ENCODE assay signal across 16 mouse cellular contexts in the genomic region with DNA sequence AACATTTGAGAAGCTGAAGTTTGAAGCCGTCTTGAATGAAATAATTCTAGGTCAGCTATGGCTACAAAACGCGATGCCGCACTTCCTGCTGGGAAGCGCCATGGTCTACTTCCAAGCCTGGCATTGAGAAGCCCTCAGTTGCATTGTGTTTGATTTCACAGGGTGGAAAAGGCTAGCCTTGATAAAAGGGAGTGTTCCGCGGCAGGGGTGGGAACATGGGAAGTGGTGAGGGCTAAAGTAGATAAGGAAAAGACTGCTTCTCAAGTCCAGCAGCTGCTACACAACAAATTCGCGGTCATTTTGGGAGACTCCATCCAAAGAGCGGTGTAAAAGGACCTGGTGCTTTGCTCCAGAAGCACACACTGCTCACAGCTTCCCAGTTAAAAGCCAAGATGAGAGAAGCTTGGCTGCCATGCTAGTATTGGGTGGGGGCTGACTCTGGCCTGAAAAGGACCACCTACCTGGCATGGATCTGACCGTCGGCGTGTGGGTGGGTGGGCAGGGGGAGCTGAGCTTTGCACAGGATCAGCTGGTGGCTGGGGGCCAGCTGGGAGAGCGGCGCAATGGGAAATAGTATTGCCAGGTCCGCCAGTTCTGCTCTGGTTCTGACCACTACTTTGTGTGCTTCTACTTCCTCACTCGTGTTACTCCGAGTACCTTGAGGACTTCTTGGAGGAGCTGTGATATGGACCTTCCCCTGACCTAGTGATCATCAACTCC. TPM values are rescaled to one million over a fixed set of nuclear protein-coding genes. Genes with fewer than 3 reads are reported as not detected.
DNase-seq lines count a peak whose midpoint lies in the region; ATAC-seq and TF ChIP-seq lines count a peak whose summit lies in the region.
"Had no signal": no experiment of that assay in that cellular context is flagged by ENCODE, and none has a peak within 500 bp of the region (broad histone marks: within the 10 kb centered on the region; RNA-seq: fewer than 3 reads in every experiment).

No protein-coding gene starts in this region.

- TF ChIP-seq CTCF in heart, adult 2 months (IDR thresholded peaks at IDR 0.05) = no peak
- no peak for TF ChIP-seq CTCF in stomach, postnatal 0 days (IDR thresholded peaks at IDR 0.05; ENCODE audit: low read depth)
- no peak for TF ChIP-seq CTCF in liver, embryonic 14.5 days (IDR thresholded peaks at IDR 0.05; ENCODE audit: low read depth)

- no peak for ATAC-seq in stomach, embryonic 15.5 days (ENCODE audit: insufficient read depth, low FRiP score, low read depth)
- no peak for ATAC-seq in stomach, postnatal 0 days (ENCODE audit: low FRiP score, low TSS enrichment)
- ATAC-seq in liver, embryonic 14.5 days (ENCODE audit: insufficient read depth) = no peak
- no peak for ATAC-seq in erythroblast, adult 5-6 weeks (replicated peaks; ENCODE audit: low FRiP score, poor library complexity, severe bottlenecking)
- ATAC-seq: midbrain, embryonic 16.5 days had no signal

- no peaks in the 10 kb centered on the region for H3K36me3 ChIP-seq in heart, adult 2 months (ENCODE audit: control insufficient read depth, insufficient read depth, low read length)
- no peaks in the 10 kb centered on the region for H3K36me3 ChIP-seq in stomach, embryonic 15.5 days
- H3K36me3 ChIP-seq in stomach, postnatal 0 days (ENCODE audit: control insufficient read depth, insufficient read depth, low read length) = no peaks in the 10 kb centered on the region
- H3K36me3 ChIP-seq in liver, embryonic 14.5 days (replicated peaks; ENCODE audit: control insufficient read depth, insufficient read depth, low read depth) = no peaks in the 10 kb centered on the region
- H3K36me3 ChIP-seq: embryonic facial prominence, embryonic 13.5 days; forebrain, embryonic 12.5 days; hindbrain, embryonic 10.5 days; limb, embryonic 15.5 days; neural tube, embryonic 12.5 days had no signal

- no peaks in the 10 kb centered on the region for H3K27me3 ChIP-seq in heart, adult 2 months (ENCODE audit: control insufficient read depth, insufficient read depth, low read length)
- no peaks in the 10 kb centered on the region for H3K27me3 ChIP-seq in stomach, embryonic 15.5 days (replicated peaks)
- H3K27me3 ChIP-seq in stomach, postnatal 0 days (ENCODE audit: control insufficient read depth, insufficient read depth, low read length) = no peaks in the 10 kb centered on the region
- H3K27me3 ChIP-seq in liver, embryonic 14.5 days (ENCODE audit: control insufficient read depth, insufficient read depth, low read length) = no peaks in the 10 kb centered on the region
- H3K27me3 ChIP-seq: embryonic facial prominence, embryonic 13.5 days; forebrain, embryonic 12.5 days; limb, embryonic 15.5 days; neural tube, embryonic 12.5 days had no signal

- 57% methylated on average over 18 of the region's 18 CpGs for WGBS in heart, adult 2 months
- WGBS in stomach, embryonic 15.5 days = 81% methylated on average over 18 of the region's 18 CpGs
- 86% methylated on average over 18 of the region's 18 CpGs for WGBS in stomach, postnatal 0 days
- WGBS in liver, embryonic 14.5 days (ENCODE audit: insufficient replicate concordance) = 41% methylated on average over 18 of the region's 18 CpGs

- no peak for TF ChIP-seq EP300 in heart, adult 2 months (IDR thresholded peaks at IDR 0.05; ENCODE audit: insufficient read depth, low read depth, low read length)
- TF ChIP-seq EP300 in stomach, postnatal 0 days (optimal IDR thresholded peaks at IDR 0.05) = no peak
- TF ChIP-seq EP300 in liver, embryonic 14.5 days (IDR thresholded peaks at IDR 0.05; ENCODE audit: low read depth) = no peak

- H3K79me2 ChIP-seq in heart, adult 2 months (replicated peaks; ENCODE audit: control insufficient read depth, insufficient read depth, low read length) = no peaks in the 10 kb centered on the region

- no peak overlapping the region for H3K9ac ChIP-seq in heart, adult 2 months (ENCODE audit: low read depth, low read length)
- no peak overlapping the region for H3K9ac ChIP-seq in stomach, embryonic 15.5 days
- no peak overlapping the region for H3K9ac ChIP-seq in stomach, postnatal 0 days (ENCODE audit: low read length)
- H3K9ac ChIP-seq in liver, embryonic 14.5 days (replicated peaks) = no peak overlapping the region; the same call in 1 of the 2 replicates
- H3K9ac ChIP-seq: embryonic facial prominence, embryonic 13.5 days; forebrain, embryonic 12.5 days; limb, embryonic 15.5 days; neural tube, embryonic 12.5 days had no signal

- no peak overlapping the region for H3K4me2 ChIP-seq in stomach, embryonic 15.5 days
- no peak overlapping the region for H3K4me2 ChIP-seq in stomach, postnatal 0 days (replicated peaks; ENCODE audit: low read depth)
- H3K4me2 ChIP-seq in liver, embryonic 14.5 days (ENCODE audit: low read depth) = peak overlapping the region; percentile 11; the same call in 1 of the 2 replicates
- H3K4me2 ChIP-seq: embryonic facial prominence, embryonic 13.5 days; forebrain, embryonic 12.5 days; limb, embryonic 15.5 days; neural tube, embryonic 12.5 days had no signal

- no peak overlapping the region for H3K4me3 ChIP-seq in heart, adult 2 months
- H3K4me3 ChIP-seq in stomach, embryonic 15.5 days (replicated peaks) = no peak overlapping the region
- H3K4me3 ChIP-seq in stomach, postnatal 0 days (ENCODE audit: low read depth, low read length) = no peak overlapping the region
- no peak overlapping the region for H3K4me3 ChIP-seq in liver, embryonic 14.5 days (ENCODE audit: insufficient read depth in 1 of 2, low read depth in 2 of 2, low read length in 2 of 2)
- H3K4me3 ChIP-seq: embryonic facial prominence, embryonic 13.5 days; forebrain, embryonic 12.5 days; hindbrain, embryonic 10.5 days; limb, embryonic 15.5 days; neural tube, embryonic 12.5 days had no signal

- no peaks in the 10 kb centered on the region for H3K9me3 ChIP-seq in stomach, embryonic 15.5 days
- H3K9me3 ChIP-seq in stomach, postnatal 0 days (ENCODE audit: control insufficient read depth, low read length) = no peaks in the 10 kb centered on the region
- no peaks in the 10 kb centered on the region for H3K9me3 ChIP-seq in liver, embryonic 14.5 days (ENCODE audit: control insufficient read depth, low read length)
- H3K9me3 ChIP-seq: embryonic facial prominence, embryonic 13.5 days; forebrain, embryonic 12.5 days; hindbrain, embryonic 10.5 days; limb, embryonic 15.5 days; neural tube, embryonic 12.5 days had no signal

- TF ChIP-seq POLR2A in heart, adult 2 months (IDR thresholded peaks at IDR 0.05; ENCODE audit: insufficient read depth, low read depth, low read length) = no peak

- no peak for DNase-seq in heart, adult 2 months
- no peak for DNase-seq in heart, postnatal 36 days
- DNase-seq in stomach, postnatal 0 days (ENCODE audit: low spot score) = no peak
- DNase-seq in liver, embryonic 14.5 days (ENCODE audit: low read depth in 3 of 3, low spot score in 3 of 3) = no peak
- no peak for DNase-seq in adrenal gland, postnatal 14 days
- no peak for DNase-seq in adrenal gland, adult 8-10 months
- DNase-seq: cerebellum, adult 2 months; lung, postnatal 36 days had no signal

- intact Hi-C loops in heart, adult 2 months (cut with DNase I) = no loop called here
- intact Hi-C loops in heart, postnatal 36 days (cut with DNase I) = no loop called here

- H3K27ac ChIP-seq in heart, adult 2 months = peak overlapping the region; percentile 20; the same call in 1 of the 2 replicates
- peak overlapping the region; percentile 4; the same call in 1 of the 2 replicates for H3K27ac ChIP-seq in stomach, embryonic 15.5 days
- H3K27ac ChIP-seq in stomach, postnatal 0 days (replicated peaks) = no peak overlapping the region
- H3K27ac ChIP-seq in liver, embryonic 14.5 days = no peak overlapping the region
- H3K27ac ChIP-seq: embryonic facial prominence, embryonic 13.5 days; forebrain, embryonic 12.5 days; hindbrain, embryonic 10.5 days; limb, embryonic 15.5 days; neural tube, embryonic 12.5 days had no signal

- H3K4me1 ChIP-seq in heart, adult 2 months (ENCODE audit: control insufficient read depth, insufficient read depth, low read length) = peaks cover 5% of the 10 kb centered on the region
- H3K4me1 ChIP-seq in stomach, embryonic 15.5 days = no peaks in the 10 kb centered on the region
- no peaks in the 10 kb centered on the region for H3K4me1 ChIP-seq in stomach, postnatal 0 days (replicated peaks; ENCODE audit: control insufficient read depth, insufficient read depth)
- H3K4me1 ChIP-seq in liver, embryonic 14.5 days (replicated peaks; ENCODE audit: control insufficient read depth in 2 of 2, insufficient read depth in 2 of 2, low read length in 1 of 2) = peaks cover 17 to 32% of the 10 kb centered on the region in 2 experiments
- H3K4me1 ChIP-seq: embryonic facial prominence, embryonic 13.5 days; forebrain, embryonic 12.5 days; limb, embryonic 15.5 days; neural tube, embryonic 12.5 days had no signal

RNA-seq across cellular contexts. Expression of gene Hist1h1c, which starts 10.0 kb away (rescaled TPM):
- 100 to 1,000 TPM; 147 to 185 TPM for total RNA-seq in heart, adult 2 months (2021)
- 55.5 and 80.0 TPM in 2 replicates for polyA plus RNA-seq in heart, adult 2 months (2012; rRNA removed)
- 100 to 1,000 TPM; 186 to 225 TPM for total RNA-seq in heart, postnatal 36 days (2021)
- polyA plus RNA-seq in stomach, embryonic 15.5 days (2015; fragmentation: Nextera tagmentation; extraction: Ambion mirVana) = 50.6 and 54.3 TPM in 2 replicates
- polyA plus RNA-seq in stomach, postnatal 0 days (2015; fragmentation: Nextera tagmentation; extraction: Ambion mirVana) = 96.1 and 104 TPM in 2 replicates
- polyA plus RNA-seq in liver, embryonic 14.5 days (2012; rRNA removed) = 37.4 and 46.8 TPM in 2 replicates
- 72.5 and 86.6 TPM in 2 replicates for polyA plus RNA-seq in liver, embryonic 14.5 days (2014; fragmentation: Nextera tagmentation; extraction: Ambion mirVana)
- total RNA-seq in adrenal gland, postnatal 14 days (2021) = 300 and 304 TPM in 2 replicates
- total RNA-seq in adrenal gland, adult 8-10 months (2022) = 100 to 1,000 TPM; 212 to 290 (median 255) TPM
- total RNA-seq in erythroblast, adult 5-6 weeks (2015; ENCODE audit: low replicate concordance) = 188 and 215 TPM in 2 replicates
- 1,447 and 1,942 TPM in 2 replicates for total RNA-seq in erythroblast, adult 5-6 weeks (2017; ENCODE audit: low replicate concordance)

RNA-seq across cellular contexts. Expression of gene Hist1h3c, which starts 16.8 kb away (rescaled TPM):
- 1 to 10 TPM in 1 of 2 experiments, not detected in 1; 2.5 TPM for total RNA-seq in heart, adult 2 months (2021)
- 0.64 TPM in 1 of 2 replicates, not detected in the other for polyA plus RNA-seq in heart, adult 2 months (2012; rRNA removed)
- total RNA-seq in heart, postnatal 36 days (2021) = 1 to 10 TPM; 6.5 to 9.3 TPM
- 5.5 and 5.7 TPM in 2 replicates for polyA plus RNA-seq in stomach, embryonic 15.5 days (2015; fragmentation: Nextera tagmentation; extraction: Ambion mirVana)
- polyA plus RNA-seq in stomach, postnatal 0 days (2015; fragmentation: Nextera tagmentation; extraction: Ambion mirVana) = 1.2 and 1.8 TPM in 2 replicates
- 48.5 and 88.2 TPM in 2 replicates for polyA plus RNA-seq in liver, embryonic 14.5 days (2012; rRNA removed)
- polyA plus RNA-seq in liver, embryonic 14.5 days (2014; fragmentation: Nextera tagmentation; extraction: Ambion mirVana) = 3.6 and 5.7 TPM in 2 replicates
- 82.5 and 109 TPM in 2 replicates for total RNA-seq in adrenal gland, postnatal 14 days (2021)
- 10 to 100 TPM in 1 of 4 experiments, 1 to 10 TPM in 3; 4.3 to 10.9 (median 7.4) TPM for total RNA-seq in adrenal gland, adult 8-10 months (2022)
- total RNA-seq in erythroblast, adult 5-6 weeks (2015; ENCODE audit: low replicate concordance) = 41.1 and 59.8 TPM in 2 replicates
- total RNA-seq in erythroblast, adult 5-6 weeks (2017; ENCODE audit: low replicate concordance) = 178 and 330 TPM in 2 replicates
- polyA plus RNA-seq: midbrain, embryonic 16.5 days had no signal

RNA-seq across cellular contexts. Expression of gene Hist1h2bb, which starts 17.9 kb away (rescaled TPM):
- total RNA-seq in heart, adult 2 months (2021) = 1 to 10 TPM; 3.2 to 4.9 TPM
- 0.47 and 0.76 TPM in 2 replicates for polyA plus RNA-seq in heart, adult 2 months (2012; rRNA removed)
- 10 to 100 TPM in 1 of 2 experiments, 1 to 10 TPM in 1; 9.8 to 12.0 TPM for total RNA-seq in heart, postnatal 36 days (2021)
- 2.5 and 3.4 TPM in 2 replicates for polyA plus RNA-seq in stomach, embryonic 15.5 days (2015; fragmentation: Nextera tagmentation; extraction: Ambion mirVana)
- polyA plus RNA-seq in stomach, postnatal 0 days (2015; fragmentation: Nextera tagmentation; extraction: Ambion mirVana) = 0.40 and 0.91 TPM in 2 replicates
- polyA plus RNA-seq in liver, embryonic 14.5 days (2012; rRNA removed) = 20.0 and 34.0 TPM in 2 replicates
- polyA plus RNA-seq in liver, embryonic 14.5 days (2014; fragmentation: Nextera tagmentation; extraction: Ambion mirVana) = 2.6 and 3.5 TPM in 2 replicates
- 125 and 171 TPM in 2 replicates for total RNA-seq in adrenal gland, postnatal 14 days (2021)
- 10 to 100 TPM; 14.8 to 24.3 (median 20.0) TPM for total RNA-seq in adrenal gland, adult 8-10 months (2022)
- total RNA-seq in erythroblast, adult 5-6 weeks (2015; ENCODE audit: low replicate concordance) = 79.4 and 128 TPM in 2 replicates
- 1,415 and 1,638 TPM in 2 replicates for total RNA-seq in erythroblast, adult 5-6 weeks (2017; ENCODE audit: low replicate concordance)
- polyA plus RNA-seq: midbrain, embryonic 16.5 days had no signal

RNA-seq across cellular contexts. Expression of gene Hfe, which starts 18.0 kb away (rescaled TPM):
- 10 to 100 TPM; 58.9 to 62.8 TPM for total RNA-seq in heart, adult 2 months (2021)
- polyA plus RNA-seq in heart, adult 2 months (2012; rRNA removed) = 16.8 and 21.1 TPM in 2 replicates
- 10 to 100 TPM; 48.4 to 66.6 TPM for total RNA-seq in heart, postnatal 36 days (2021)
- 7.9 and 8.8 TPM in 2 replicates for polyA plus RNA-seq in stomach, embryonic 15.5 days (2015; fragmentation: Nextera tagmentation; extraction: Ambion mirVana)
- polyA plus RNA-seq in stomach, postnatal 0 days (2015; fragmentation: Nextera tagmentation; extraction: Ambion mirVana) = 11.2 and 12.9 TPM in 2 replicates
- polyA plus RNA-seq in liver, embryonic 14.5 days (2012; rRNA removed) = 2.8 and 3.4 TPM in 2 replicates
- polyA plus RNA-seq in liver, embryonic 14.5 days (2014; fragmentation: Nextera tagmentation; extraction: Ambion mirVana) = 10.8 and 12.2 TPM in 2 replicates
- total RNA-seq in adrenal gland, postnatal 14 days (2021) = 29.0 and 39.1 TPM in 2 replicates
- total RNA-seq in adrenal gland, adult 8-10 months (2022) = 10 to 100 TPM; 27.4 to 41.7 (median 33.5) TPM
- total RNA-seq in erythroblast, adult 5-6 weeks (2015; ENCODE audit: low replicate concordance) = 5.0 and 17.9 TPM in 2 replicates
- 2.0 and 4.5 TPM in 2 replicates for total RNA-seq in erythroblast, adult 5-6 weeks (2017; ENCODE audit: low replicate concordance)

RNA-seq across cellular contexts. Expression of gene Hist1h2ab, which starts 22.3 kb away (rescaled TPM):
- total RNA-seq in heart, adult 2 months (2021) = 1 to 10 TPM; 4.4 to 6.7 TPM
- 0.51 TPM in 1 of 2 replicates, not detected in the other for polyA plus RNA-seq in heart, adult 2 months (2012; rRNA removed)
- 10 to 100 TPM; 11.9 to 16.8 TPM for total RNA-seq in heart, postnatal 36 days (2021)
- 43.8 and 63.1 TPM in 2 replicates for polyA plus RNA-seq in stomach, embryonic 15.5 days (2015; fragmentation: Nextera tagmentation; extraction: Ambion mirVana)
- 7.3 and 15.7 TPM in 2 replicates for polyA plus RNA-seq in stomach, postnatal 0 days (2015; fragmentation: Nextera tagmentation; extraction: Ambion mirVana)
- 45.2 and 45.3 TPM in 2 replicates for polyA plus RNA-seq in liver, embryonic 14.5 days (2012; rRNA removed)
- 70.4 and 74.8 TPM in 2 replicates for polyA plus RNA-seq in liver, embryonic 14.5 days (2014; fragmentation: Nextera tagmentation; extraction: Ambion mirVana)
- total RNA-seq in adrenal gland, postnatal 14 days (2021) = 157 and 198 TPM in 2 replicates
- total RNA-seq in adrenal gland, adult 8-10 months (2022) = 10 to 100 TPM; 24.0 to 37.5 (median 29.3) TPM
- total RNA-seq in erythroblast, adult 5-6 weeks (2015; ENCODE audit: low replicate concordance) = 12.5 and 24.5 TPM in 2 replicates
- 1,181 and 1,326 TPM in 2 replicates for total RNA-seq in erythroblast, adult 5-6 weeks (2017; ENCODE audit: low replicate concordance)
- polyA plus RNA-seq: cerebellum, adult 2 months had no signal

Comparison
In these comparisons a context has a peak if more than half of its experiments do, and no peak if none do; other contexts are left out.
1. H3K27ac ChIP-seq: peak in heart, adult 2 months (single experiment) and stomach, embryonic 15.5 days (single experiment); none in stomach, postnatal 0 days (single experiment) and liver, embryonic 14.5 days (single experiment).